Mouse (Mus musculus) intestine, embryonic 15.5 days (tissue): ENCODE results near the gene Trem1. TPM values are rescaled to one million over a fixed set of nuclear protein-coding genes. Genes with fewer than 3 reads are reported as not detected.

Source experiments
- ATAC-seq: fragments of 200-750 bp; cut with Nextera tagmentation; 2 replicates; pipeline ENCODE4 v1.8.0; 2017; ENCODE audit warnings: moderate TSS enrichment, moderate library complexity
- H3K27ac ChIP-seq: fragments of 300-500 bp; sonication (generic); 2 replicates; pipeline ENCODE4 v1.5.1; 2015; ENCODE audit warnings: mild to moderate bottlenecking, inconsistent platforms
- H3K27me3 ChIP-seq: fragments of 300-500 bp; sonication (generic); replicated peaks from 2 replicates; pipeline ENCODE4 v1.6.1; 2015; ENCODE audit warnings: inconsistent platforms
- H3K36me3 ChIP-seq: fragments of 300-500 bp; sonication (generic); 2 replicates; pipeline ENCODE4 v1.6.1; 2015; ENCODE audit warnings: inconsistent platforms
- H3K4me1 ChIP-seq: fragments of 300-500 bp; sonication (generic); replicated peaks from 2 replicates; pipeline ENCODE4 v1.6.1; 2015; ENCODE audit warnings: inconsistent platforms
- H3K4me2 ChIP-seq: fragments of 300-500 bp; sonication (generic); replicated peaks from 2 replicates; pipeline ENCODE4 v1.6.1; 2015; ENCODE audit warnings: mild to moderate bottlenecking, inconsistent platforms
- H3K4me3 ChIP-seq: fragments of 300-500 bp; sonication (generic); replicated peaks from 2 replicates; pipeline ENCODE4 v1.5.1; 2015; ENCODE audit warnings: inconsistent platforms
- H3K9ac ChIP-seq: fragments of 300-500 bp; sonication (generic); 2 replicates; pipeline ENCODE4 v1.6.1; 2015; ENCODE audit warnings: inconsistent platforms
- H3K9me3 ChIP-seq: fragments of 300-500 bp; sonication (generic); 2 replicates; pipeline ENCODE4 v1.6.1; 2016; ENCODE audit warnings: inconsistent platforms
- WGBS: fragments of 180-500 bp; shearing (Covaris S2); methylation state at CpG from one replicate; pipeline ENCODE4 v1.1.7; 2015; 5-methylcytosine and 5-hydroxymethylcytosine counted together
- polyA plus RNA-seq: library from polyadenylated mRNA; unstranded; fragments of >200 nt; fragmentation: Nextera tagmentation; extraction: Ambion mirVana; gene quantifications from 2 replicates; pipeline ENCODE4 v1.2.1, GENCODE M21; 2015

Trem1 gene
- polyA plus RNA-seq, result 0.24 and 0.37 TPM in 2 replicates

GRCm38 (mm10) chr17:48232518-48232917, at the start of gene Trem1:
TSS of gene Trem1 (plus strand) at chr17:48232768.
- no peaks in the 10 kb centered on the region for H3K9me3 ChIP-seq
- H3K9ac ChIP-seq, result no peak within 1 kb of the TSS
- no peak for ATAC-seq
- H3K27ac ChIP-seq, result no peak within 1 kb of the TSS
- no peaks in the 10 kb centered on the region for H3K36me3 ChIP-seq
- no peaks in the 10 kb centered on the region for H3K27me3 ChIP-seq
- H3K4me1 ChIP-seq, result no peaks in the 10 kb centered on the region
- no peak within 1 kb of the TSS for H3K4me3 ChIP-seq
- no peak within 1 kb of the TSS for H3K4me2 ChIP-seq
- 75% methylated on average over 6 of the region's 6 CpGs for WGBS

- Histone ChIP-seq H3K36me3 (no peaks in the 10 kb centered on the region), H3K27ac (no peak overlapping the region), H3K4me2 (no peak overlapping the region), H3K9me3 (no peaks in the 10 kb centered on the region), H3K4me1 (no peaks in the 10 kb centered on the region), H3K27me3 (no peaks in the 10 kb centered on the region), H3K4me3 (no peak overlapping the region), H3K9ac (no peak overlapping the region)
- 49% methylated on average over 5 of the region's 5 CpGs for WGBS
- no peak for ATAC-seq
Measured at GRCm38 (mm10) chr17:48185252-48185651, 47.3 kb upstream of the Trem1 start.

- no peak overlapping the region for H3K9ac ChIP-seq
- H3K4me3 ChIP-seq, result no peak overlapping the region
- ATAC-seq, result no peak
- H3K4me1 ChIP-seq, result no peaks in the 10 kb centered on the region
- 73% methylated on average over 2 of the region's 2 CpGs for WGBS
- no peak overlapping the region for H3K27ac ChIP-seq
- H3K27me3 ChIP-seq, result no peaks in the 10 kb centered on the region
- H3K9me3 ChIP-seq, result no peaks in the 10 kb centered on the region
- H3K36me3 ChIP-seq, result no peaks in the 10 kb centered on the region
- no peak overlapping the region for H3K4me2 ChIP-seq
Measured at GRCm38 (mm10) chr17:48192366-48192765, 40.2 kb upstream of the Trem1 start.

GRCm38 (mm10) chr17:48203086-48203485, 29.5 kb upstream of the Trem1 start:
- 95% methylated on average over 12 of the region's 12 CpGs for WGBS
- H3K27ac ChIP-seq, result no peak overlapping the region
- no peaks in the 10 kb centered on the region for H3K4me1 ChIP-seq
- no peak overlapping the region for H3K4me3 ChIP-seq
- H3K9ac ChIP-seq, result no peak overlapping the region
- no peaks in the 10 kb centered on the region for H3K36me3 ChIP-seq
- no peak overlapping the region for H3K4me2 ChIP-seq
- peaks cover 8% of the 10 kb centered on the region; the same call in 1 of the 2 replicates for H3K9me3 ChIP-seq
- ATAC-seq, result no peak
- H3K27me3 ChIP-seq, result no peaks in the 10 kb centered on the region

- Histone ChIP-seq H3K27ac (no peak overlapping the region), H3K27me3 (no peaks in the 10 kb centered on the region), H3K9ac (no peak overlapping the region), H3K4me3 (no peak overlapping the region), H3K4me2 (no peak overlapping the region), H3K4me1 (no peaks in the 10 kb centered on the region), H3K9me3 (no peaks in the 10 kb centered on the region), H3K36me3 (no peaks in the 10 kb centered on the region)
- ATAC-seq, result no peak
- 97% methylated on average over 12 of the region's 12 CpGs for WGBS
Measured at GRCm38 (mm10) chr17:48212596-48212995, 20.0 kb upstream of the Trem1 start.

- WGBS, result 73% methylated on average over 5 of the region's 5 CpGs
- no peaks in the 10 kb centered on the region for H3K27me3 ChIP-seq
- H3K4me1 ChIP-seq, result no peaks in the 10 kb centered on the region
- H3K9ac ChIP-seq, result no peak overlapping the region
- H3K9me3 ChIP-seq, result no peaks in the 10 kb centered on the region
- ATAC-seq, result no peak
- H3K4me2 ChIP-seq, result no peak overlapping the region
- H3K4me3 ChIP-seq, result no peak overlapping the region
- H3K27ac ChIP-seq, result no peak overlapping the region
- no peaks in the 10 kb centered on the region for H3K36me3 ChIP-seq
Measured at GRCm38 (mm10) chr17:48213511-48213910, 19.1 kb upstream of the Trem1 start.

- H3K27me3 ChIP-seq, result no peaks in the 10 kb centered on the region
- WGBS, result 84% methylated on average over 1 of the region's 1 CpGs
- H3K27ac ChIP-seq, result no peak overlapping the region
- no peaks in the 10 kb centered on the region for H3K36me3 ChIP-seq
- no peaks in the 10 kb centered on the region for H3K4me1 ChIP-seq
- no peak overlapping the region for H3K4me2 ChIP-seq
- H3K9me3 ChIP-seq, result no peaks in the 10 kb centered on the region
- H3K9ac ChIP-seq, result no peak overlapping the region
- no peak overlapping the region for H3K4me3 ChIP-seq
- ATAC-seq, result no peak
Measured at GRCm38 (mm10) chr17:48215429-48215828, 17.1 kb upstream of the Trem1 start.

- Histone ChIP-seq H3K4me3 (no peak overlapping the region), H3K9me3 (no peaks in the 10 kb centered on the region), H3K27me3 (no peaks in the 10 kb centered on the region), H3K27ac (no peak overlapping the region), H3K4me1 (no peaks in the 10 kb centered on the region), H3K36me3 (no peaks in the 10 kb centered on the region), H3K4me2 (no peak overlapping the region), H3K9ac (no peak overlapping the region)
- no peak for ATAC-seq
- 83% methylated on average over 7 of the region's 7 CpGs for WGBS
Measured at GRCm38 (mm10) chr17:48230680-48231079, 1.9 kb upstream of the Trem1 start.

- no peaks in the 10 kb centered on the region for H3K36me3 ChIP-seq
- WGBS, result 94% methylated on average over 4 of the region's 4 CpGs
- no peaks in the 10 kb centered on the region for H3K27me3 ChIP-seq
- no peak overlapping the region for H3K27ac ChIP-seq
- H3K9ac ChIP-seq, result no peak overlapping the region
- H3K4me3 ChIP-seq, result no peak overlapping the region
- H3K9me3 ChIP-seq, result no peaks in the 10 kb centered on the region
- H3K4me1 ChIP-seq, result no peaks in the 10 kb centered on the region
- no peak overlapping the region for H3K4me2 ChIP-seq
- ATAC-seq, result no peak
Measured at GRCm38 (mm10) chr17:48233789-48234188, 1.2 kb downstream of the Trem1 start.

- no peak overlapping the region for H3K4me3 ChIP-seq
- no peak for ATAC-seq
- no peaks in the 10 kb centered on the region for H3K36me3 ChIP-seq
- 71% methylated on average over 5 of the region's 5 CpGs for WGBS
- no peak overlapping the region for H3K9ac ChIP-seq
- H3K27me3 ChIP-seq, result no peaks in the 10 kb centered on the region
- H3K27ac ChIP-seq, result no peak overlapping the region
- H3K4me2 ChIP-seq, result no peak overlapping the region
- no peaks in the 10 kb centered on the region for H3K9me3 ChIP-seq
- no peaks in the 10 kb centered on the region for H3K4me1 ChIP-seq
Measured at GRCm38 (mm10) chr17:48234550-48234949, 2.0 kb downstream of the Trem1 start.

- H3K27ac ChIP-seq, result no peak overlapping the region
- no peak overlapping the region for H3K9ac ChIP-seq
- WGBS, result 40% methylated on average over 4 of the region's 4 CpGs
- H3K36me3 ChIP-seq, result no peaks in the 10 kb centered on the region
- no peaks in the 10 kb centered on the region for H3K9me3 ChIP-seq
- no peaks in the 10 kb centered on the region for H3K27me3 ChIP-seq
- no peak overlapping the region for H3K4me2 ChIP-seq
- ATAC-seq, result no peak
- no peaks in the 10 kb centered on the region for H3K4me1 ChIP-seq
- no peak overlapping the region for H3K4me3 ChIP-seq
Measured at GRCm38 (mm10) chr17:48235773-48236370, 3.3 kb downstream of the Trem1 start.

GRCm38 (mm10) chr17:48237621-48238020, 5.1 kb downstream of the Trem1 start:
- H3K4me2 ChIP-seq, result no peak overlapping the region

GRCm38 (mm10) chr17:48247221-48247928, 14.8 kb downstream of the Trem1 start, which contains the start of gene Trem3:
TSS of gene Trem3 (plus strand) at chr17:48247777.
- Histone ChIP-seq H3K36me3 (no peaks in the 10 kb centered on the region), H3K27ac (no peak within 1 kb of the TSS), H3K9me3 (no peaks in the 10 kb centered on the region), H3K4me1 (no peaks in the 10 kb centered on the region), H3K9ac (no peak within 1 kb of the TSS), H3K4me2 (no peak within 1 kb of the TSS), H3K4me3 (no peak within 1 kb of the TSS), H3K27me3 (no peaks in the 10 kb centered on the region)
- WGBS, result 82% methylated on average over 11 of the region's 11 CpGs
- no peak for ATAC-seq

More at GRCm38 (mm10) chr17:48237621-48238020, 5.1 kb downstream of the Trem1 start:
- WGBS, result 92% methylated on average over 8 of the region's 8 CpGs
- Histone ChIP-seq H3K4me1 (no peaks in the 10 kb centered on the region), H3K9me3 (no peaks in the 10 kb centered on the region), H3K27ac (no peak overlapping the region), H3K27me3 (no peaks in the 10 kb centered on the region), H3K4me3 (no peak overlapping the region), H3K9ac (no peak overlapping the region), H3K36me3 (no peaks in the 10 kb centered on the region)
- ATAC-seq, result no peak
